Mouse (Mus musculus) C2C12 (cell line): Measurements from ENCODE around the gene Ilk.

Experiments used
- FOSL1 ChIP-seq: IDR thresholded peaks from one replicate; pipeline ENCODE4 v1.8.0; 2011; ENCODE audit warnings: mild to moderate bottlenecking, low read length; ENCODE audit not compliant: poor library complexity, insufficient read depth, severe bottlenecking
- MAX ChIP-seq: IDR thresholded peaks from one replicate; pipeline ENCODE4 v1.6.1; 2011; ENCODE audit warnings: mild to moderate bottlenecking, control low read depth
- MYOD1 ChIP-seq: IDR thresholded peaks from one replicate; pipeline ENCODE4 v1.6.1; 2011; ENCODE audit warnings: low read depth; ENCODE audit not compliant: control insufficient read depth, insufficient read length

- no peak for TF ChIP-seq MYOD1
- TF ChIP-seq MAX, result no peak
- TF ChIP-seq FOSL1, result no peak
These were observed 11.4 kb downstream of the Ilk start for GRCm38 (mm10) chr7:105747776-105748175.
